Mouse (Mus musculus): Measurements from ENCODE around the gene Lbhd2.

DNA sequence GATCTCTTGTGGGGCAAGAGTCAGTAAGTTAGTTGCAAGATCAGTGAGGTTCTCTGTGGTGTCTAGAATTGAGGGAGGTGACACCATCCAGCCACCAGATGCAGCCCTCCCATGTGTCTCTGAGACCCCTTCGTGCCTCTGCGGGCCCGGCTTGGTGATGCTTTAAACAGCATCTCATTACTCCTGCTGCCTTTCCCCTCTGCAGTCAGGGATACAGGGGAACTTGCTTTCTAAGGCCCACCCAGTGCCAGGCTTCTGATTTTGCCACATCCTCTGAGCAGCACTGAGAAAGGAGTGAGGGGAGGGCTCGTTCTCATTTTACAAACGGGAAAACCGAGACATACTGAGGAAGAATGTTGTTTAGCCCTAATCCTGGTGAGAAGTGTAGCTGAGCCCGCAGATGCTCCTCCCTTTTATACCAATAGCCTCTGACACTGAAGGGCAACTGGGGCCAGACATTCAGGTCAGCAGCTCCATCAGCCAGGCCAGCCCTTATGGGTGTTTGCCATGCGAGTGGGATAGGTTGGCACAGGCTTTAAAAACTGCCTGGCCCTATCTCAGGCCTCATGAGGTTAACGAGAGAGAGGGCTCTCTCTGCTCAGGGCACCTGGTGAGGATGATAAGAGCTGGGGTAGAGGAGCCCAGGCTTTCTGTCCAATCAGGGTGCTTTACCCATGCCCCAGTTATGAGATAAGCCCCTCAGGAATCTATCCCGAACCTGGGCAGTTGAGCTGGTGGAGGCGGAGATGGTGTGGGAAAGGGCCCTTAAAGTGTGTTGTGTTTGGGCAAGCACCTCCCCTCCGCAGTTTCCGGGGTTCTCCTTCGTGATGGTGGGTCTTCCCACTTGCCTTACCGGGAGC is 36.6 kb downstream of the Lbhd2 start:
- TF ChIP-seq ZC3H11A (IDR thresholded peaks at IDR 0.05; ENCODE audit: borderline replicate concordance, low read depth, low read length) (no peak), ZNF384 (IDR thresholded peaks at IDR 0.05; ENCODE audit: low read depth, low read length) (no peak), HCFC1 (IDR thresholded peaks at IDR 0.05; ENCODE audit: borderline replicate concordance, insufficient read depth, low read length) (no peak)

Measured in ES-E14 (cell line).